Mouse (Mus musculus) subcutaneous adipose tissue, adult 2 months (tissue): Measurements from ENCODE around the gene Eif2b3. TPM values are rescaled to one million over a fixed set of nuclear protein-coding genes. Genes with fewer than 3 reads are reported as not detected.

Experiments used
- polyA plus RNA-seq: library from polyadenylated mRNA; depleted of rRNA; stranded (reverse); fragments of >200 nt; gene quantifications from 2 replicates; pipeline ENCODE4 v1.2.3, GENCODE M21; 2012; ENCODE audit warnings: low replicate concordance; rRNA removed

Gene Eif2b3
- 14.9 and 23.4 TPM in 2 replicates for polyA plus RNA-seq

DNA sequence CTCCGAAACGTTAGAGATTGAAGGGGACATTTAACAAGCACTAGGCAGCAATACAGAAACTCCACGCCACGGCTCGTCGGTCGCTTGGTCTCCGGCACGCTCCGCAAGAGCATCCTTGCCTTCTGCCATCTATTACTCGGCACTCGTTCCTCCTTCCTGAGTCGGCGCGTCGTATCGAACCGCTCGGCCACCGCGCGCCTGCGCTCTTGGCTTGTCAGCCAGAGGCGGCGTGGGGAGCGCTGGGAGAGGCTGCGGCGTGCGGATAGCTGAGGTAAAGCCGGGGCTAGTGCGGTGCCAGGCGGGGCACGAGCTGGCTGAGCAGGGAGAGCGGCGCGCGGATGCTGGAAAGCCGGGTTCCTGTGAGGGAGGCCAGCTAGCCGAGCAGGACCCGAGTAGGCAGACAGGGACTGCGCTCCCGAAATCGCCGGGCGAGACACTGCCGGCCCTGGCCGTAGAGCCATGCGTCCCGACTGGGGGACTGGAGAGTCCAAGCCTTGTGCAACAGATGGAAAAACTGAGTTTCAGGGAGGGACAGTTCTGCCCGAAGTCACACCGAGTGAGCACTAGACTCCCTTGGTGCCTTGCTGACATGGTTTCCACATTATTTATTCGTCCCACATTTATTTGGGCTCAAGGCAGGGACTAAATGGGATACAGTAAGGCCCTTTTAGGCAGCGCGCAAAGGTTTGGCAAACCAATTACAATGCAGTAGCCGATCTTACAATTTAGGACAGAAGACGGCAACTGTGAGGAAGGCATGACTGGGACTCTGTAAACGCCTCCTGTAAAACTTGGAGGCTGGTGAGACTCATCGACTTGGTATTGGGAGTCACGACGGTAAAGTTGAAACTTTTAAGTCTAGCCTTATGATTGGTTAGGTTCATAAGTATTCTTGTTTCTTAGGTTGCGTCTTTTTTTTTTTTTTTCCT lies at the start of gene Eif2b3:
Gene Eif2b3 (plus strand): TSS at position 197 of the 929 bp plus-strand sequence.

DNA sequence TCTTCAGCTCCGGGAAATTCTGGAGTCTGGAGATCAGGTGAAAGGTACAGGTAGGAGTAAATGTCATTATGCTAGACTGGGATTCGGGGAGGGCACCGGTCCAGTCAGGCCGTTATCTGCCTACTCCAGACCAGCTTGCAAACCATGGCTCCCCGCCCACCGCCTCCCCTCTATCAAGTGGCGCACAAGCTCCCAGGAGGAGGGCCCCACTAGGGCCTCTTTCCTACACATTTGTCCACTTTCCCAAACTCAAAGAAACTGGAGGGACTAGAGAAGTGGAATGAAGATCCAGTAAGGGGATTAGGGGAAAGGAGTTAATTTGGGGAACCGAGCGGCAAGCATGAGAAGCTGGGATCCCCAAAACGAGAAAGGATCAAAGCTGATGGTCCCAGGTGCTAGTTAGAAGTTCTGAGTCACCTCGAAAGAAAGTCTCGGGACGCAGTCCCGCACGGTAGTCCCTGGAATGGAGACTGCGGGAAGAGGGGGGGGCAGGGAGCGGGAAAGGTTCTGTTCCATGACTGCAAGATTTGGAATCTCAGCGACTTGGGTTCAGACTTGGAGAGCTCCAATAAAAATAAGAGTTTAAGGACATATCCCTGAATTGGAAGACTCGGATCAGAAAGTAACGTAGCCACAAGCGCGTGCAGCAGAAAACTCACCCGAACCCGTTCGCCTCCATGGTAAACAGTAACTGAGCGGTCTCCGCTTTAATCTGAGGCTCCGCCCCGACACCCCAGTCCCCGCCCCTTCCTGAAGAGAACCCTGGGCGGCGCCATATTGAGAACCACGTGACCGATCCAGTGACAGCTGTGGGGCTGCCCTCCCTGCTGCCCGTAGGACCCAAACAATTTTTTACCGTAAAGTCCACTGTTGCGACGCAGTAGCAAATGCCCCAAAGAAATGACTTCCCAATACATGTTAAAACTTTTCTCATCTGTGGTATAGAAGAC lies 25.3 kb upstream of the Eif2b3 start, which contains the start of gene Urod:
Gene Urod (minus strand): TSS at position 742 of the 950 bp plus-strand sequence.

DNA sequence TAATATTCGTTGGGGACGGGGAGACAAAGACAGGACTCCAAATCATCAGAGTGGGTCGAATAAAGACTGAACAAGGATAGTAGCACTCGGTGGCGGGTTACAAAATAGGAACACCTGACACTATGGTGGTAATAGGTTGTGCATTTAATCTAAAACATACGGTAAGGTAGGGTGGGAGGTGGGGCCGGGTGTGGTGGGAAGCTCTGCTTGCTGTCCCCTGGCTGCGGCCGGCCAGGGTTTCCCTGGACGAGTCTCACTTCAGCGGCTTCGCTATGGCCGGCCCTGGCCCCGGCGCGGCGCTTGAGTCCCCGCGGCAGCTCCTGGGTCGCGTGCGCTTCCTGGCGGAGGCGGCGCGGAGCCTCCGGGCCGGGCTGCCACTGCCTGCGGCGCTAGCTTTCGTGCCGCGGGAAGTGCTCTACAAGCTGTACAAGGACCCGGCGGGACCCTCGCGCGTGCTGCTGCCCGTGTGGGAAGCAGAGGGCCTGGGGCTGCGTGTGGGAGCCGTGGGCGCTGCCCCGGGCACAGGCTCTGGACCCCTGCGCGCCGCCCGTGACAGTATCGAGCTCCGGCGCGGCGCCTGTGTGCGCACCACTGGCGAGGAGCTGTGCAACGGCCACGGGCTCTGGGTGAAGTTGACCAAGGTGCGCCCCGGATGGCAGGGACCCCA lies 23.9 kb upstream of the Eif2b3 start, which contains the start of gene Hectd3:
Gene Hectd3 (plus strand): TSS at position 187 of the 667 bp plus-strand sequence.

DNA sequence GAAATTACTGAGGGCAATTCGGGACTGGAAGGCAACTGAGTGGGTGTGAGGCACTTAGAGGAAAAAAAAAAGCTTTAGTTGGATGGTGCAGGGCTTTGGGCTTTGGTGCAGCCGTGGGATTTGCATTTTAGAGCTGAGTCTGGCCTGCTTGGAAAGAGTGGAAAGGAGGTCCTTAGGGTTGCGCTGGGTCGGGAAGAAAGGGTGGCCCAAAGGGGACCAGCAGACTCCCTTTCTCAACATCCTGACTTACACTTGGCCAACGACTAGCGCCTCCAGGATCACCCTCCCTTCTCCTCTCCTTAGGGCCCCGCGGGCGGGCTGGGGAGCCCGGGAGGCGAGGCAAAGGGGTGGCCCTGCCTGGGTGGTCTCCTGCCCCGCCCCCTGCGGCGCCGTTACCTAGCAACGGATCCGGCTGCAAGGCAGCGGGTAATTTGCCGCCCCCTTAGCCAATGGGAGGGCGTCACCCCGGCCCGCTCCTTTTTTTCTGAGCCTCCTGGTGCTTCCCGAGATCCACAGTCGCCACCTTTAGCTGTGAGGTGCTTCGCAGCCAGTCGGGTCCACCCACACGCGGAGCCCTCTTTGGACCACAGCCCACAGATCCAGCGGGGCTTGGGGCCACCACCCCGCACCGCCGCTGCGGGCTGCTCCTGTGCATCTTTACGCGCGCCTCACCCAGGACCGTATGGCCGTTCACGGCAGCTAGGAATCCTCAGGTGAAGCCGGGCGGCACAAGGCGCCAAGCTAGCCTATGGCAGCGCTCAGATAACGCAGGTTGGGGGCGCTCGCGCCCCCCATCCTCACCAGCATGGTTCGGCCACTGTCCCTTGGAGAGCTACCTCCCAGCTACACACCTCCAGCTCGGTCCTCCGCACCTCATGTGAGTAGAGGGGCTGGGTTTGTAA lies 76.6 kb downstream of the Eif2b3 start, which contains the start of gene Ptch2:
Gene Ptch2 (plus strand): TSS at position 525 of the 902 bp plus-strand sequence.

DNA sequence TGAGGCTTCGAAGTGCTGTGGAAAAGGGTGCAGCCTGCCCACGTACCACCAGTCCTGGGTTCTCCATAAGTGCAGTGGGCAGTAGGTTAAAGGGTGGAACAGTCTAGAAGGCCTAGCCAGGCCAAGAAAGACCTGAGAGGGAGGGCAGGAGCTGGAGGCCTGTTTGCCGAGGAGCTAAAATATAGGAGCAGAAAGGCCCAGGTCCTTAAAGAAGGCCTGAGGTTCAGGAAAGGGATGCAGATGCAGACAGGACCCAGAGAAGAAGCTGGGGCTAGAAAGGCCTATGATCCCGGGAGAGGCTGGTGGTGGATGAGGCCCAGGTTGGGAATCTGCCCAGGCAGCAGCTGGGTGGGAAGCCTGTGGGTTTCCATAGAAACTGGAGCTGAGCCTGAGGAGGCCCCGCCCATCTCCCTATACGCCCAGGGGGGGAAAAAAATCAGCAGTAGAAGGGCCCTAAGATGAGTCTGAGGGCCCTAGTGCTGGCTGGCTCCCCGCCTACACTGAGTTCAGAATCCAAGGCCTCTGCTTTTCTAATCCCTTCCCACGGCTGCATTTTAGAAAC lies 106.2 kb downstream of the Eif2b3 start, which contains the start of gene Btbd19:
Gene Btbd19 (minus strand): TSS at position 378 of the 562 bp plus-strand sequence.

DNA sequence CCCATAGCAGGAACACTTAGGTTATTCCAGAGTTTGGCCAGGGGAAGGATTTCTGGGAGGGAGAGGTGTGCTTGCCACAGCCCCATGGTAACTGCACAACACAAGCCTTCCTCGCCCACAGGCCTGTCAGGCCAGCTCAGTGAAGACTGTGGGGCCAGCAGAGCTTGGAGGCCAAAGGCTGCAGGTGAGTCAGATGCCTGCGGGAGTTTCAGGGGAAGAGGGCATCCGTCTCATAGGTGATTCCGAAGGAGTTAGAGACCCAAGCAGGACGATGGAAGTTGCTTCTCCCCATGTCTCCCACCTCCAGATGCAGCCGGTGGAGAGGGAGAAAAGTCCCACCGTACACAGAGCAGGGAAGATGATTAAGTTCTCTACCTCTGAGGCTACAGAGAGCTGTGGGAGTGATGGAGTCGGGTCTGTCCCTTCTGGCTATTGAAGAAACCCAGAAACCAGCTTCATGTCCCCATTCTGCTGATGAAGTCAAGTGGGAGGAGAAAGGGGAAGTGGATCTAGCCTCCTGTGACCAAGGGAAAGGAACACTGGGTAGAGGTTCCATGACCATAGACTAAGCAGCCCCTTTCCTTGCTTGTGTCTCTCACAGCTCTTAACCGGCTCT lies 107.6 kb downstream of the Eif2b3 start, which contains the start of gene Tctex1d4:
Gene Tctex1d4 (plus strand): TSS at position 120 of the 616 bp plus-strand sequence.

DNA sequence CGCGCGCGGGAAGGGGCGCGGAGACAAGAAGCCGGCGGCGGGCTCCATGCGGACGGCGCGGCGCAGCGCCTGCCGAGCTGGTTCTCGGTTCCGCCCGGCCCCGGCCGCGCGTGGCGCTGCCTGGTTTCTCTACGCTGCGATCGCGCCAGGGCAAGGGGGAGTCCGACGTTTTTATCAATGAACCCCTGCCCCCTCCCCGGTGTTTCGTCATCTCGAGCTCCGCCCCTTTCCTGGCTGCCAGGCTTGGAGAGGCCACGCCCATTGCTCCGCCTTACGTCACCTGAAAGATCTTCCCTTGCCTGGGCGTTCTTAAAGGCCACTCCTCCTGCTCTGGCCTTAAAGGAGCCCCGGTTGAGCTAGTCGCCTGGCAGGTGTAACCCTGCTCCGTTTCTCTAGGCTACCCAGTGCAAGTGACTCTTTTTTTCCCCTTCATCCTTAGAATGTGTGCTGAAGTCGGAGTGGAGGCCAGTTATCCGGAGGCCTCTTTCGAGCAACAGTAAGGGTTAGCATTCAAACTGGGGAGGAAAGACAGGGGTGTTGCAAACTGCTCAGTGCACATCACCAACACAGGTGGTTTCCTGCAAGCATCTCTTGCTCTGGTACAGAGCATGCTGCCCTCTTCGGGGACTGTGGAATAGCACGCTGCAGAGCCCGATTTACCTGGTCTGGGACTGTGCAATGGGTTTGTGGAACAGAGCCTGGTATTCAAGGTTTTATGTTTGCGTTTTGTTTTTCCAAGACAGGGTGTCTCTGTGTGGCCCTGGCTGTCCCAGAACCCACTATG lies 114.8 kb downstream of the Eif2b3 start, which contains the start of gene Plk3:
Gene Plk3 (minus strand): TSS at position 147 of the 784 bp plus-strand sequence.

Other genes starting within 250 kb of the Eif2b3 start
- gene Toe1, start 211.8 kb upstream of the Eif2b3 start, polyA plus RNA-seq: 22.5 and 36.4 TPM in 2 replicates
- gene Mutyh, start 211.7 kb upstream of the Eif2b3 start, polyA plus RNA-seq: 7.7 and 12.9 TPM in 2 replicates
- gene Hpdl, start 197.7 kb upstream of the Eif2b3 start, polyA plus RNA-seq: 1.5 and 2.3 TPM in 2 replicates
- 0.10 and 0.91 TPM in 2 replicates for gene Zswim5, start 142.0 kb upstream of the Eif2b3 start, polyA plus RNA-seq
- gene Urod, start 25.0 kb upstream of the Eif2b3 start, polyA plus RNA-seq: 91.4 and 104 TPM in 2 replicates
- 45.0 and 57.2 TPM in 2 replicates for gene Hectd3, start 24.1 kb upstream of the Eif2b3 start, polyA plus RNA-seq
- 35.8 and 41.0 TPM in 2 replicates for gene Ptch2, start 76.7 kb downstream of the Eif2b3 start, polyA plus RNA-seq
- 19.8 and 24.4 TPM in 2 replicates for gene Btbd19, start 106.3 kb downstream of the Eif2b3 start, polyA plus RNA-seq
- 1.4 and 1.6 TPM in 2 replicates for gene Tctex1d4, start 107.4 kb downstream of the Eif2b3 start, polyA plus RNA-seq
- gene Plk3, start 114.6 kb downstream of the Eif2b3 start, polyA plus RNA-seq: 10.4 and 11.0 TPM in 2 replicates
- gene Rps8, start 136.8 kb downstream of the Eif2b3 start, polyA plus RNA-seq: 293 and 872 TPM in 2 replicates
- 0.49 and 3.5 TPM in 2 replicates for gene Kif2c, start 163.2 kb downstream of the Eif2b3 start, polyA plus RNA-seq
- gene Tmem53, start 232.5 kb downstream of the Eif2b3 start, polyA plus RNA-seq: 40.8 and 59.3 TPM in 2 replicates
- 0.24 and 0.63 TPM in 2 replicates for gene Armh1, start 232.7 kb downstream of the Eif2b3 start, polyA plus RNA-seq